ENCODE assay signal across 9 mouse cellular contexts in the genomic region with DNA sequence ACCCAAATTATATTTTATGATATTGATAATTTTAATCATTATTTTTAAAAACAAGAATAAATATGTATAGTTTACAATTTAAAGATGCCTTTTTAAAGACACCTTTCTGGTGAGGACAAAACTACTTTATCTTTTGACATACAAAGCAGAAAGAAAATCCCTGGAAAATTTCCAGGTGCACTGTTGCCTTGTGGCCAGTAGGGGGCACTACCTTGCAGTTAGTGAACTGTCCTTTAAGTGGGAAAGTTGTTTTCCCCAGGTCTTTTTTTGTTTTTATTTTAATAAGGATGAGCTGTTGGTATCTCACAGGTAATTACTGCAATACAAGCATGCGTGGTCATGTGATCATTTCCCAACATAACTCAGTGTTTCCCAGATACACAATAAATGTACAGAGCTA. TPM values are rescaled to one million over a fixed set of nuclear protein-coding genes. Genes with fewer than 3 reads are reported as not detected.
DNase-seq lines count a peak whose midpoint lies in the region; ATAC-seq and TF ChIP-seq lines count a peak whose summit lies in the region.
"Had no signal": no experiment of that assay in that cellular context is flagged by ENCODE, and none has a peak within 500 bp of the region (broad histone marks: within the 10 kb centered on the region; RNA-seq: fewer than 3 reads in every experiment).

No protein-coding gene starts in this region.

- no peak overlapping the region for H3K4me3 ChIP-seq in heart, embryonic 11.5 days (ENCODE audit: low read depth, low read length)
- H3K4me3 ChIP-seq in liver, embryonic 14.5 days (ENCODE audit: insufficient read depth in 1 of 2, low read depth in 2 of 2, low read length in 2 of 2): no peak overlapping the region
- H3K4me3 ChIP-seq in liver, embryonic 11.5 days (ENCODE audit: low read depth, low read length): no peak overlapping the region
- H3K4me3 ChIP-seq: embryonic facial prominence, embryonic 13.5 days had no signal

- WGBS in heart, embryonic 11.5 days (ENCODE audit: insufficient replicate concordance): 94% methylated on average over 1 of the region's 1 CpGs
- 81% methylated on average over 1 of the region's 1 CpGs for WGBS in liver, embryonic 14.5 days (ENCODE audit: insufficient replicate concordance)
- 79% methylated on average over 1 of the region's 1 CpGs for WGBS in liver, embryonic 11.5 days

- no peak for ATAC-seq in CD4-positive, CD25-positive, alpha-beta regulatory T cell, adult 4 months
- ATAC-seq in heart, embryonic 11.5 days (replicated peaks; ENCODE audit: insufficient number of reproducible peaks, low FRiP score, low TSS enrichment): no peak
- ATAC-seq in liver, embryonic 14.5 days (ENCODE audit: insufficient read depth): no peak
- ATAC-seq in liver, embryonic 11.5 days (replicated peaks; ENCODE audit: low FRiP score): no peak

- H3K9me3 ChIP-seq in heart, embryonic 11.5 days (replicated peaks; ENCODE audit: control insufficient read depth, low read length): peaks cover 3% of the 10 kb centered on the region
- peaks cover 3% of the 10 kb centered on the region for H3K9me3 ChIP-seq in liver, embryonic 14.5 days (ENCODE audit: control insufficient read depth, low read length)
- H3K9me3 ChIP-seq in liver, embryonic 11.5 days (ENCODE audit: control insufficient read depth, low read length): peaks cover 8% of the 10 kb centered on the region
- H3K9me3 ChIP-seq: embryonic facial prominence, embryonic 13.5 days had no signal

- no peak overlapping the region for H3K9ac ChIP-seq in heart, embryonic 11.5 days (ENCODE audit: low read depth, low read length)
- H3K9ac ChIP-seq in liver, embryonic 14.5 days (replicated peaks): no peak overlapping the region
- H3K9ac ChIP-seq in liver, embryonic 11.5 days (ENCODE audit: low read depth, low read length): no peak overlapping the region
- H3K9ac ChIP-seq: embryonic facial prominence, embryonic 13.5 days had no signal

- H3K36me3 ChIP-seq in heart, embryonic 11.5 days (ENCODE audit: control insufficient read depth, insufficient read depth, low read length): peaks cover 6% of the 10 kb centered on the region; the same call in 1 of the 2 replicates
- H3K36me3 ChIP-seq in liver, embryonic 14.5 days (replicated peaks; ENCODE audit: control insufficient read depth, insufficient read depth, low read depth): no peaks in the 10 kb centered on the region
- H3K36me3 ChIP-seq in liver, embryonic 11.5 days (ENCODE audit: control insufficient read depth, insufficient read depth, low read length): no peaks in the 10 kb centered on the region; the same call in 1 of the 2 replicates

- no peaks in the 10 kb centered on the region for H3K27me3 ChIP-seq in heart, embryonic 11.5 days (ENCODE audit: control insufficient read depth, insufficient read depth, low read length)
- no peaks in the 10 kb centered on the region for H3K27me3 ChIP-seq in liver, embryonic 14.5 days (ENCODE audit: control insufficient read depth, insufficient read depth, low read length)
- no peaks in the 10 kb centered on the region for H3K27me3 ChIP-seq in liver, embryonic 11.5 days (replicated peaks; ENCODE audit: control insufficient read depth, insufficient read depth, low read length)
- H3K27me3 ChIP-seq: embryonic facial prominence, embryonic 13.5 days had no signal

- no peak for TF ChIP-seq EP300 in liver, embryonic 14.5 days (IDR thresholded peaks at IDR 0.05; ENCODE audit: low read depth)

- no peak overlapping the region for H3K4me2 ChIP-seq in heart, embryonic 11.5 days
- no peak overlapping the region for H3K4me2 ChIP-seq in liver, embryonic 14.5 days (ENCODE audit: low read depth)
- H3K4me2 ChIP-seq in liver, embryonic 11.5 days: no peak overlapping the region
- H3K4me2 ChIP-seq: embryonic facial prominence, embryonic 13.5 days had no signal

- TF ChIP-seq CTCF in liver, embryonic 14.5 days (IDR thresholded peaks at IDR 0.05; ENCODE audit: low read depth): peak; percentile 36; the same call in 1 of the 2 replicates

- DNase-seq in CD4-positive, CD25-positive, alpha-beta regulatory T cell, adult 2 months (ENCODE audit: low read depth, low spot score): peak; percentile 29
- DNase-seq in heart, adult 11 months: peak; percentile 29
- DNase-seq in liver, embryonic 14.5 days (ENCODE audit: low read depth in 3 of 3, low spot score in 3 of 3): no peak
- no peak for DNase-seq in liver, embryonic 11.5 days (ENCODE audit: low spot score)
- peak; percentile 15 for DNase-seq in lung, postnatal 14 days
- no peak for DNase-seq in layer of hippocampus, postnatal 36 days

- no peak overlapping the region for H3K27ac ChIP-seq in heart, embryonic 11.5 days (ENCODE audit: low read depth, low read length)
- H3K27ac ChIP-seq in liver, embryonic 14.5 days: no peak overlapping the region
- H3K27ac ChIP-seq in liver, embryonic 11.5 days (ENCODE audit: low read depth, low read length): no peak overlapping the region
- H3K27ac ChIP-seq: embryonic facial prominence, embryonic 13.5 days had no signal

- H3K4me1 ChIP-seq in heart, embryonic 11.5 days (ENCODE audit: control insufficient read depth, insufficient read depth, low read length): peaks cover 4% of the 10 kb centered on the region; the same call in 1 of the 2 replicates
- no peaks in the 10 kb centered on the region for H3K4me1 ChIP-seq in liver, embryonic 14.5 days (replicated peaks; ENCODE audit: control insufficient read depth in 2 of 2, insufficient read depth in 2 of 2, low read length in 1 of 2)
- no peaks in the 10 kb centered on the region for H3K4me1 ChIP-seq in liver, embryonic 11.5 days (replicated peaks; ENCODE audit: control insufficient read depth, insufficient read depth, low read length)
- H3K4me1 ChIP-seq: embryonic facial prominence, embryonic 13.5 days had no signal

RNA-seq across cellular contexts. Expression of a gene that starts 11.8 kb away (rescaled TPM):
- 1 to 10 TPM; 3.5 to 6.4 TPM for polyA plus RNA-seq in CD4-positive, CD25-positive, alpha-beta regulatory T cell, adult 4 months (2017; shearing (Covaris generic))
- 30.7 and 34.3 TPM in 2 replicates for polyA plus RNA-seq in heart, embryonic 11.5 days (2014; fragmentation: Nextera tagmentation; extraction: Ambion mirVana)
- 7.9 and 16.4 TPM in 2 replicates for polyA plus RNA-seq in liver, embryonic 14.5 days (2012; rRNA removed)
- 15.2 and 17.3 TPM in 2 replicates for polyA plus RNA-seq in liver, embryonic 14.5 days (2014; fragmentation: Nextera tagmentation; extraction: Ambion mirVana)
- polyA plus RNA-seq in liver, embryonic 11.5 days (2014; fragmentation: Nextera tagmentation; extraction: Ambion mirVana): 38.1 and 38.7 TPM in 2 replicates
- total RNA-seq in layer of hippocampus, postnatal 36 days (2021): 10 to 100 TPM; 50.0 to 53.1 TPM

RNA-seq across cellular contexts. Expression of a gene that starts 40.4 kb away (rescaled TPM):
- polyA plus RNA-seq in CD4-positive, CD25-positive, alpha-beta regulatory T cell, adult 4 months (2017; shearing (Covaris generic)): not detected
- polyA plus RNA-seq in heart, embryonic 11.5 days (2014; fragmentation: Nextera tagmentation; extraction: Ambion mirVana): 2.1 TPM in 2 replicates
- polyA plus RNA-seq in liver, embryonic 14.5 days (2012; rRNA removed): 0.05 and 0.07 TPM in 2 replicates
- 0.04 TPM in 1 of 2 replicates, not detected in the other for polyA plus RNA-seq in liver, embryonic 14.5 days (2014; fragmentation: Nextera tagmentation; extraction: Ambion mirVana)
- 0.51 and 0.66 TPM in 2 replicates for polyA plus RNA-seq in liver, embryonic 11.5 days (2014; fragmentation: Nextera tagmentation; extraction: Ambion mirVana)
- total RNA-seq in layer of hippocampus, postnatal 36 days (2021): 1 to 10 TPM; 5.9 to 7.0 TPM

Comparison
In these comparisons a context has a peak if more than half of its experiments do, and no peak if none do; other contexts are left out.
1. DNase-seq: peak in CD4-positive, CD25-positive, alpha-beta regulatory T cell, adult 2 months (single experiment), heart, adult 11 months (single experiment) and lung, postnatal 14 days (single experiment); none in liver, embryonic 14.5 days (0 of 3), liver, embryonic 11.5 days (single experiment) and layer of hippocampus, postnatal 36 days (0 of 2).